Mouse (Mus musculus): Measurements from ENCODE around the gene Kitl.

Kitl gene

DNA sequence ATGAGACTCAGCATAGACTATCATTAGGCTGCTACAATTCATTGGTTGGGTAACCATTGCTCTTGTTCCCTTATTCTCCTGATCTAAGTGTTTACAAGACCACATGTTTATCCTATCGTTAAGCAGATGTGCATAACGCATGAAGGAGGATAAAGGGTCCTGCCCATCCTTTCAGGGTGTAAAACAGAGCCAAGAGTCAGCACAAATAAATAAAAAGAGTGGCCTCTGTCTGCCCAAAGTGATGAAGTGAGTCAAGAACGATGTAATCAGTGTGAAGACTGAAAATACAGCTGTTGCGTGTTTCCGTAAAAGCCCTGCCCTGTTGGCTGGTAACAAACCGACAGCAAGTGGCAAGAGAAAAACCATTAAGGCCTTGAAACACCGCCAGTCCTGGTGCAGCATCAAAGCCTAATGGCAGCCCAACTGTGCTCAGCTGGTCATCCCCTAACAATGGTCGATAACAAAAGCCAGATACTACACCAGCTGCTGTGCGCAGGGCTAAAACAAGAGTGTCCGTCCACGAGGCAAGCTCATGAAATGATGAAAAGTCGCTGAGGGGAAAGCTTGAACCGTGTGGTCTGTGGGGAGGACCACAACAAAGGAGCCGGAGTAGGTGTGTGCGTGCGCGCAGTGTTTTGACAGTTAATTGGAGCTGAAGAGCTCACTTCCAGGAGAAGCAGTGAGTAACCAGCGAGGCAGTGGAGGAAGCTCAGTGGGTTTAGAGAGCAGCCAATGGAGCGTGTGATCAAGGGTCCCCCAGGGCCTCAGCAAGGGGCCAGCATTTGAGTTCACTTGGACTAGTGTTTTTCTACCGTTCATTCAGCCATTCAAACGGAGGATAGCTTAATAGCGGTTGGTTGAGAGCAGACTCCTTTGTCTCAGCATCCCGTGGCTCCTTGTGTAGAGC, 112.7 kb downstream of the Kitl start:
- peak; percentile 33 to 35 for DNase-seq

GRCm38 (mm10) chr10:100131657-100132056, 116.2 kb downstream of the Kitl start:
- DNase-seq = no peak

- DNase-seq = no peak
Measured at GRCm38 (mm10) chr10:100132304-100132703, 116.9 kb downstream of the Kitl start.

DNA sequence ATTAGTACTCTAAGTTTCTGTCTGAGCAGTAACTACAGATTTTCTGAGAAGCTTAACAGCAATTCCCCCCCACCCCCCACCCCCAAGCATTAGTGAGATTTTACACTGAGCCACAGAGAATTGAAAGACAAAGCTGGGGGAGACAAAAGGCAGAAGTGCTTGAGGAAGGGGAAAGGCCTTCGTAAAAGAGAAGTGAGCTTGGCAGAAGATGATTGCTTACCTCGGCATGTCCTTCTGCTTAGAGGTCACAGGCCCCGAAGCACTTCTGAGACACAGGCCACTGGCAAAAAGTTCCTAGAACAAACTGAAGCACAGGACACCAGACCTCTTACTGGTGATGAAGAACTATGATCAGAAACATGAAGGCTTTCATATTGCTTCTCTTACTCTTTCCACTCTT, 123.1 kb downstream of the Kitl start:
- DNase-seq = no peak

DNA sequence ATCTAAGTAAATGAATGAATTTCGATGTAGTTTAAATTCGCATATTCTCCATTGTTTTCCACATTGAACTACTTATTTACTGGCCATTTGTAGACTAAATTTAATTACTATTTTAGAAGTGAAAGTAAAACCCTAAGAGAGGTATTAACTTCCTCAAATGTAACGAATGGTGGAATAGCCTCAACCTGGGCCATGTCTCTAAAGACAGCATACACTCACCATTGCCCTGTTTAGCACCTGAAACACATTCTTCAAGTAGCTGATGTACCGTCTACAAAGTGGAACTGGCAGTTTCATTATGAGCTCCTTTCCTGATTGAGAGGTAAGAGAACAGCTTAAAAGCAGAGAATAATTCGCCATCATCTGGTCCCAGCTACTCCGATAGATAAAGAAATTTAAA, 132.7 kb downstream of the Kitl start:
- no peak for DNase-seq
